Mouse (Mus musculus) C2C12 (cell line): ENCODE measurements around the gene Ehd1.

ENCODE experiments used
- CTCF ChIP-seq: IDR thresholded peaks from one replicate; pipeline ENCODE4 v1.5.1; 2011; ENCODE audit not compliant: control insufficient read depth, insufficient read depth, insufficient read length
- USF1 ChIP-seq: IDR thresholded peaks from one replicate; pipeline ENCODE4 v1.6.1; 2011; ENCODE audit warnings: low read depth, mild to moderate bottlenecking, control low read depth, moderate library complexity

GRCm38 (mm10) chr19:6272053-6272452, 4.5 kb upstream of the Ehd1 start:
- TF ChIP-seq CTCF: no peak
- TF ChIP-seq USF1: no peak
